Mouse (Mus musculus) cerebellum, adult 2 months (tissue): ENCODE data around the gene Shpk.

Experiments used
- CTCF ChIP-seq: fragments of 200-500 bp; IDR thresholded peaks from 2 replicates; pipeline ENCODE4 v1.5.1; 2011; ENCODE audit warnings: low read depth, mild to moderate bottlenecking, control low read depth, low read length, moderate library complexity, borderline replicate concordance; ENCODE audit not compliant: insufficient read depth
- POLR2A ChIP-seq: fragments of 200-500 bp; IDR thresholded peaks from 2 replicates; pipeline ENCODE4 v1.6.1; 2011; ENCODE audit warnings: low read length, control low read depth, borderline replicate concordance; ENCODE audit not compliant: insufficient read depth

- peak; percentile 92 for TF ChIP-seq POLR2A
- TF ChIP-seq CTCF, result no peak
Measured at GRCm38 (mm10) chr11:73176608-73177508, 22.4 kb upstream of the Shpk start, which contains the start of the genes Emc6 and Tax1bp3.
